Mouse (Mus musculus) lung, postnatal 0 days (tissue): ENCODE measurements at regions not wholly inside any gene's neighbourhood (a gene's known extent, or its start where the extent isn't known, plus 50 kb on each side); places are given as distances from the start of the nearest gene placed in this dataset.

Experiments
- CTCF ChIP-seq: IDR thresholded peaks from 2 replicates; pipeline ENCODE4 v1.5.1; 2016; ENCODE audit warnings: antibody characterized with exemption, mild to moderate bottlenecking
- EP300 ChIP-seq: IDR thresholded peaks from 2 replicates; pipeline ENCODE4 v1.6.1; 2016; ENCODE audit warnings: antibody characterized with exemption, mild to moderate bottlenecking, control low read depth

DNA sequence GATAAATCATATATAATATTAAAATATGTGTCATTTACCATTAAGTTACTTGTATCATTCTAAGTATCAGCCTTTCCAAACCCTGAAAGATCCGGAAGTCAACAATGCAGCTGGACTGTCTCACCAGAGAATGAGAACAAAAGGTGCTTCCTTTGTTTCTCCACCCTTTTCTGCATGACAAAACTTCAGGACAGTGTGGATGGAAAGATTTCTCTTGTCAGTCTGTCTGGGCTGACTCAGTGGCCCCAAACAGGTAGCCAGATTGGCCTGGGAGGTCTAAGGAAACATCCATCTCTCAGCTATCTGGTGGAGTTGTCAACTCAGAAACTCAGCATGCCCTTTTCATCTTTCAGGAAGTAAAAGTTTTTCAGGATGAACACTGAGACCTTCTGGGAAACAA is 79.7 kb upstream of the Sp8 start:
- TF ChIP-seq CTCF (no peak), EP300 (no peak)
